In the genomic region with DNA sequence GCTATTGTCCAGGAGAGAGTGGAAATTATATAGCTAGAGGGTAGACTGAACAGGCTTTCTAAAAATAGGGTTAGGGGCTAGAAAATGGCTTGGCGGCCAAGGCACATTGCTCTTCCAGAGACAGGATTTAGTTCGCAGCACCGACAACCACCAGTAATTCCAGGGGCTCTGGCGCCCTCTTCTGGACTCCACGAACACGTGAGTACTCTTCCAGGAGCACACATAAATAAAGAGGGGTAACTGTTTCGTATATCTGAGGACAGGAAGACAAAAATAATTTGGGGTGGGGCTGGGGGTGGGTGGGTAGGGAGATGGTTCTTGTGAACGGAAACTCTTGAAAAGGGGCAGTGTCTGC, we compare ENCODE assay signal across 8 mouse cellular contexts. TPM values are rescaled to one million over a fixed set of nuclear protein-coding genes. Genes with fewer than 3 reads are reported as not detected.
A peak's percentile ranks its signal among the peaks of the same experiment; 100 is the strongest.
DNase-seq lines count a peak whose midpoint lies in the region; ATAC-seq and TF ChIP-seq lines count a peak whose summit lies in the region.

No protein-coding gene starts in this region.

- no peak for DNase-seq in liver, adult 2 months (ENCODE audit: extremely low read depth, low read depth, low spot score)
- DNase-seq in liver, embryonic 11.5 days (ENCODE audit: low spot score), result no peak
- peak; percentile 66 for DNase-seq in WW6 (ENCODE audit: low read depth, low spot score)
- DNase-seq in hindbrain, embryonic 14.5 days (ENCODE audit: low spot score), result peak; percentile 64
- peak; percentile 86 for DNase-seq in lung, embryonic 14.5 days
- peak; percentile 69 for DNase-seq in splenic B cell, adult 2 months (ENCODE audit: low read depth, low spot score)
- no peak for DNase-seq in layer of hippocampus, adult 8-10 months (ENCODE audit: low spot score in 2 of 2)

- H3K27me3 ChIP-seq in liver, adult 2 months (ENCODE audit: control insufficient read depth, insufficient read depth, low read length), result no peaks in the 10 kb centered on the region
- H3K27me3 ChIP-seq in liver, embryonic 11.5 days (replicated peaks; ENCODE audit: control insufficient read depth, insufficient read depth, low read length), result no peaks in the 10 kb centered on the region
- H3K27me3 ChIP-seq in embryonic facial prominence, embryonic 13.5 days, result no peaks in the 10 kb centered on the region
- no peaks in the 10 kb centered on the region for H3K27me3 ChIP-seq in hindbrain, embryonic 14.5 days (ENCODE audit: control insufficient read depth, insufficient read depth, low read length)
- no peaks in the 10 kb centered on the region for H3K27me3 ChIP-seq in lung, embryonic 14.5 days (ENCODE audit: insufficient read depth, low read length)
- no peaks in the 10 kb centered on the region for H3K27me3 ChIP-seq in splenic B cell, adult 2 months (ENCODE audit: control insufficient read depth, insufficient read depth, low read length, poor library complexity, severe bottlenecking)

- peak; percentile 75 for TF ChIP-seq CTCF in liver, adult 2 months (IDR thresholded peaks at IDR 0.05; ENCODE audit: low read depth, low read length)
- TF ChIP-seq CTCF in lung, embryonic 14.5 days (IDR thresholded peaks at IDR 0.05; ENCODE audit: low read depth), result peak; percentile 62

- no peak for ATAC-seq in liver, embryonic 11.5 days (replicated peaks; ENCODE audit: low FRiP score)
- no peak for ATAC-seq in embryonic facial prominence, embryonic 13.5 days (ENCODE audit: insufficient number of reproducible peaks, insufficient read depth, low FRiP score, low TSS enrichment, low read depth)
- ATAC-seq in hindbrain, embryonic 14.5 days (ENCODE audit: low FRiP score), result no peak
- ATAC-seq in lung, embryonic 14.5 days (ENCODE audit: insufficient read depth), result no peak

- no peak overlapping the region for H3K9ac ChIP-seq in liver, adult 2 months (ENCODE audit: low read depth, low read length)
- H3K9ac ChIP-seq in liver, embryonic 11.5 days (ENCODE audit: low read depth, low read length), result no peak overlapping the region
- no peak overlapping the region for H3K9ac ChIP-seq in embryonic facial prominence, embryonic 13.5 days
- no peak overlapping the region for H3K9ac ChIP-seq in hindbrain, embryonic 14.5 days
- no peak overlapping the region for H3K9ac ChIP-seq in lung, embryonic 14.5 days

- peaks cover 22% of the 10 kb centered on the region; the same call in 1 of the 2 replicates for H3K36me3 ChIP-seq in liver, adult 2 months (ENCODE audit: control insufficient read depth, insufficient read depth, low read length)
- peaks cover 24% of the 10 kb centered on the region; the same call in 1 of the 2 replicates for H3K36me3 ChIP-seq in liver, embryonic 11.5 days (ENCODE audit: control insufficient read depth, insufficient read depth, low read length)
- peaks cover 63% of the 10 kb centered on the region for H3K36me3 ChIP-seq in embryonic facial prominence, embryonic 13.5 days
- peaks cover 43% of the 10 kb centered on the region for H3K36me3 ChIP-seq in hindbrain, embryonic 14.5 days (replicated peaks; ENCODE audit: control insufficient read depth, insufficient read depth)
- H3K36me3 ChIP-seq in lung, embryonic 14.5 days (ENCODE audit: insufficient read depth), result peaks cover 77% of the 10 kb centered on the region
- H3K36me3 ChIP-seq in splenic B cell, adult 2 months (ENCODE audit: control insufficient read depth, insufficient read depth, low read length, poor library complexity, severe bottlenecking), result peaks cover 6% of the 10 kb centered on the region

- H3K9me3 ChIP-seq in liver, embryonic 11.5 days (ENCODE audit: control insufficient read depth, low read length), result no peaks in the 10 kb centered on the region
- H3K9me3 ChIP-seq in embryonic facial prominence, embryonic 13.5 days, result no peaks in the 10 kb centered on the region
- H3K9me3 ChIP-seq in hindbrain, embryonic 14.5 days (ENCODE audit: control insufficient read depth, low read length), result no peaks in the 10 kb centered on the region
- H3K9me3 ChIP-seq in lung, embryonic 14.5 days (ENCODE audit: low read depth, low read length), result no peaks in the 10 kb centered on the region

- H3K79me2 ChIP-seq in liver, adult 2 months (ENCODE audit: control insufficient read depth, insufficient read depth, low read length), result no peaks in the 10 kb centered on the region

- no peaks in the 10 kb centered on the region for H3K4me1 ChIP-seq in liver, adult 2 months (ENCODE audit: control insufficient read depth, insufficient read depth, low read length)
- no peaks in the 10 kb centered on the region for H3K4me1 ChIP-seq in liver, embryonic 11.5 days (replicated peaks; ENCODE audit: control insufficient read depth, insufficient read depth, low read length)
- H3K4me1 ChIP-seq in embryonic facial prominence, embryonic 13.5 days, result 0 out of 2 replicates have a peak, but pooled peaks cover under 1% of the 10 kb centered on the region
- 0 out of 2 replicates have a peak, but pooled peaks cover 4% of the 10 kb centered on the region for H3K4me1 ChIP-seq in hindbrain, embryonic 14.5 days (replicated peaks; ENCODE audit: control insufficient read depth, insufficient read depth, low read length)
- H3K4me1 ChIP-seq in lung, embryonic 14.5 days (ENCODE audit: insufficient read depth), result no peaks in the 10 kb centered on the region

- no peak overlapping the region for H3K4me2 ChIP-seq in liver, embryonic 11.5 days
- no peak overlapping the region for H3K4me2 ChIP-seq in embryonic facial prominence, embryonic 13.5 days
- no peak overlapping the region for H3K4me2 ChIP-seq in hindbrain, embryonic 14.5 days (replicated peaks)
- no peak overlapping the region for H3K4me2 ChIP-seq in lung, embryonic 14.5 days

- no peak overlapping the region for H3K27ac ChIP-seq in liver, adult 2 months (replicated peaks; ENCODE audit: insufficient read depth, low read depth, low read length)
- H3K27ac ChIP-seq in liver, embryonic 11.5 days (ENCODE audit: low read depth, low read length), result no peak overlapping the region
- peak overlapping the region; percentile 64; the same call in 1 of the 2 replicates for H3K27ac ChIP-seq in embryonic facial prominence, embryonic 13.5 days
- H3K27ac ChIP-seq in hindbrain, embryonic 14.5 days, result peak overlapping the region; percentile 9; the same call in 1 of the 2 replicates
- peak overlapping the region; percentile 69 for H3K27ac ChIP-seq in lung, embryonic 14.5 days (ENCODE audit: low read depth)

- 56% methylated on average over 8 of the region's 8 CpGs for WGBS in liver, adult 2 months
- WGBS in liver, embryonic 11.5 days, result 48% methylated on average over 8 of the region's 8 CpGs
- 46% methylated on average over 8 of the region's 8 CpGs for WGBS in embryonic facial prominence, embryonic 13.5 days
- 30% methylated on average over 8 of the region's 8 CpGs for WGBS in hindbrain, embryonic 14.5 days
- WGBS in lung, embryonic 14.5 days, result 41% methylated on average over 8 of the region's 8 CpGs

- no peak overlapping the region for H3K4me3 ChIP-seq in liver, adult 2 months (ENCODE audit: insufficient read depth, low read depth, low read length)
- no peak overlapping the region for H3K4me3 ChIP-seq in liver, embryonic 11.5 days (ENCODE audit: low read depth, low read length)
- no peak overlapping the region for H3K4me3 ChIP-seq in embryonic facial prominence, embryonic 13.5 days
- no peak overlapping the region for H3K4me3 ChIP-seq in hindbrain, embryonic 14.5 days (replicated peaks; ENCODE audit: low read length)
- H3K4me3 ChIP-seq in lung, embryonic 14.5 days (ENCODE audit: low read depth, low read length), result no peak overlapping the region

- no peak for TF ChIP-seq POLR2A in liver, adult 2 months (IDR thresholded peaks at IDR 0.05; ENCODE audit: extremely low read depth, insufficient read depth, low read length)

RNA-seq across cellular contexts. Expression of gene Rps17, which starts 8.6 kb away (rescaled TPM):
- 661 and 745 TPM in 2 replicates for total RNA-seq in liver, adult 2 months (2014; rRNA removed)
- polyA plus RNA-seq in liver, adult 2 months (2012; rRNA removed), result 501 and 572 TPM in 2 replicates
- polyA plus RNA-seq in liver, embryonic 11.5 days (2014; fragmentation: Nextera tagmentation; extraction: Ambion mirVana), result 1,540 and 1,655 TPM in 2 replicates
- polyA plus RNA-seq in embryonic facial prominence, embryonic 13.5 days (2015; fragmentation: Nextera tagmentation; extraction: Ambion mirVana), result 1,307 and 1,416 TPM in 2 replicates
- polyA plus RNA-seq in hindbrain, embryonic 14.5 days (2014; fragmentation: Nextera tagmentation; extraction: Ambion mirVana), result 653 and 807 TPM in 2 replicates
- polyA plus RNA-seq in lung, embryonic 14.5 days (2014; fragmentation: Nextera tagmentation; extraction: Ambion mirVana), result 1,388 and 1,408 TPM in 2 replicates
- total RNA-seq in layer of hippocampus, adult 8-10 months (2022), result 100 to 1,000 TPM; 559 to 662 (median 611) TPM

Comparison
In these comparisons a context has a peak if more than half of its experiments do, and no peak if none do; other contexts are left out.
1. DNase-seq: peak in WW6 (single experiment), hindbrain, embryonic 14.5 days (single experiment), lung, embryonic 14.5 days (single experiment) and splenic B cell, adult 2 months (single experiment); none in liver, adult 2 months (single experiment), liver, embryonic 11.5 days (single experiment) and layer of hippocampus, adult 8-10 months (0 of 2).
2. H3K27ac ChIP-seq: peak in embryonic facial prominence, embryonic 13.5 days (single experiment), hindbrain, embryonic 14.5 days (single experiment) and lung, embryonic 14.5 days (single experiment); none in liver, adult 2 months (single experiment) and liver, embryonic 11.5 days (single experiment).